Mouse (Mus musculus) hindbrain, embryonic 10.5 days (tissue): ENCODE data around the gene Tnnc1. TPM values are rescaled to one million over a fixed set of nuclear protein-coding genes. Genes with fewer than 3 reads are reported as not detected.

Experiments
- DNase-seq: peaks from one replicate; pipeline ENCODE4 v3.0.0-alpha.2; 2017; ENCODE audit warnings: low spot score
- H3K27ac ChIP-seq: fragments of 300-500 bp; sonication (generic); 2 replicates; pipeline ENCODE4 v1.5.1; 2016; ENCODE audit warnings: mild to moderate bottlenecking, moderate library complexity
- H3K27me3 ChIP-seq: fragments of 300-500 bp; sonication (generic); 2 replicates; pipeline ENCODE4 v1.6.1; 2016; ENCODE audit warnings: mild to moderate bottlenecking; ENCODE audit not compliant: poor library complexity, insufficient read depth, severe bottlenecking
- H3K36me3 ChIP-seq: fragments of 300-500 bp; sonication (generic); 2 replicates; pipeline ENCODE4 v1.6.1; 2016; ENCODE audit warnings: mild to moderate bottlenecking, moderate library complexity
- H3K4me1 ChIP-seq: fragments of 300-500 bp; sonication (generic); replicated peaks from 2 replicates; pipeline ENCODE4 v1.6.1; 2016; ENCODE audit warnings: mild to moderate bottlenecking
- H3K4me3 ChIP-seq: fragments of 300-500 bp; sonication (generic); 2 replicates; pipeline ENCODE4 v1.5.1; 2016; ENCODE audit warnings: mild to moderate bottlenecking, moderate library complexity
- H3K9me3 ChIP-seq: fragments of 300-500 bp; sonication (generic); 2 replicates; pipeline ENCODE4 v1.6.1; 2016; ENCODE audit warnings: mild to moderate bottlenecking, moderate library complexity
- WGBS: fragments of 180-500 bp; shearing (Covaris S2); methylation state at CpG from one replicate; pipeline ENCODE4 v1.1.7; 2016; 5-methylcytosine and 5-hydroxymethylcytosine counted together
- polyA plus RNA-seq: library from polyadenylated mRNA; unstranded; fragments of >200 nt; fragmentation: Nextera tagmentation; extraction: Ambion mirVana; gene quantifications from 2 replicates; pipeline ENCODE4 v1.2.1, GENCODE M21; 2016

Gene Tnnc1
- 1.5 and 4.3 TPM in 2 replicates for polyA plus RNA-seq

DNA sequence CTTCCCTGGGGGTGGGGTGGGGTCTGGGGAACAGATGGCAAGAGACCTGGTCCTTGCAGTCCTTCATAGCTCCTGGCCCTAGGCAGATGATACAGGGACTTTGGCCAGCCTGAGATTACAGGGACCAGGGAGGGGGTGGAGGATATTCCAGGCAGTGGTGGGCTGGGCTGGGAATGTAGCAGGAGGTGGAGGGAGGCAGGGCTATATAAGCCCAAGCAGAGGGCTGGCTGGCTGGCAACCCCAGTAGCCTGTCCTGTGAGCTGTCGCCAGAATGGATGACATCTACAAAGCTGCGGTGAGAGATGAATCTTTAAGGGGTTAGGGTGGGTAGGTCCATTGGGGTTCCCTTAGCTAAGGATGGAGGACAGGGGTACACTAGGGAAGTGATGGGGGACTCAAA lies at the start of gene Tnnc1:
TSS of gene Tnnc1 (plus strand) at position 229 of the 400 bp plus-strand sequence.
- H3K9me3 ChIP-seq = no peaks in the 10 kb centered on the region
- H3K27me3 ChIP-seq = peaks cover 5% of the 10 kb centered on the region; the same call in 1 of the 2 replicates
- peaks cover 31% of the 10 kb centered on the region for H3K4me1 ChIP-seq
- no peak for DNase-seq
- peak within 1 kb of the TSS; percentile 89 for H3K4me3 ChIP-seq
- H3K27ac ChIP-seq = peak within 1 kb of the TSS; percentile 98
- peaks cover 23% of the 10 kb centered on the region for H3K36me3 ChIP-seq
- 84% methylated on average over 2 of the region's 2 CpGs for WGBS

DNA sequence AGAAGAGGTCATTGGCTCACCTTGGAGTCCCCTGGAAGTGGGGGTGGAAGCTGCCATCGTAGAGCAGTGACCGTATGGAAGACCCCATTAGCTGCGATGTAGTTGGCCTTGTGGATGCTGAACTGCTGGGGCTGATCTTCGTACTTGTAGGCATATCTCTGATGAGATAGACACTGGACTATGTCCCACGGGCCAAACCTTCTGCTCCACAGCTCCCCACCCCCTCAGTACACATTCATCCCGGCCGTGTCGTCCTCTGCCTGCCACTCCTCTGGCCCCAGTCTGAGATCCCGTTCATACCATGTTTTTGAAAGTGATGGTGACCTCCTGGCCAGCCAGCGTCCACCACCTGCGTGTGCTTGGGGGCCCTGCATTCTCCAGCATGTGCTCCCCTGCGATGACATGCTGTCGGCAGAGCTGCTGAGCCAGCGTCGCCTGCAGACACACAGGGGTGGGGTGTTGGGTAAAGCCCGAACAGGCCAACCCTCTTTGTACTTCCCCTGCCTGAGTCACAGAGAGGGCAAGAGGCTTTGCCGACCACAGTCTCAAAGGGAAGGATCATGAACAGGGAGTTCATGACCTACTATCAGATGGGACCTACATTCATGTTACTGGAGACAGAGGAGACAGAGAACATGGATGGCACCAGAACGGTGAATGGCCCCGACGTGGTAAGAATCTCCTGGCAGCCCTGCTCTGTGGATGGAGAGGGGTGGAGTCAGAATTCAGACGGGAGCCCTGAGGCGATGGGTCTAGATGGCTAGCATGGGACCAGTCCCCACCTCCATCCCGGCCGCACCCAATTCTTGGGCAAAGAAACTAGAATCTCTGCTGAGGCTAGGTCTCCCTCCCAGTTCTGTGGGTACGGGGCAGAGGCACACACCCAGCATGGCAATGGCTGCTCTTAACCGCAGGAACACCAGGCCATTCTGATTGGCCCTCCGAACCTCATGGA lies 47.6 kb upstream of the Tnnc1 start:
- no peaks in the 10 kb centered on the region for H3K27me3 ChIP-seq
- H3K9me3 ChIP-seq = no peaks in the 10 kb centered on the region
- no peak overlapping the region for H3K4me3 ChIP-seq
- no peaks in the 10 kb centered on the region for H3K36me3 ChIP-seq
- DNase-seq = no peak
- 0 out of 2 replicates have a peak overlapping the region, but pooled peaks have one; percentile 3 for H3K27ac ChIP-seq
- H3K4me1 ChIP-seq = peaks cover 21% of the 10 kb centered on the region; the same call in 1 of the 2 replicates
- WGBS = 79% methylated on average over 27 of the region's 27 CpGs

DNA sequence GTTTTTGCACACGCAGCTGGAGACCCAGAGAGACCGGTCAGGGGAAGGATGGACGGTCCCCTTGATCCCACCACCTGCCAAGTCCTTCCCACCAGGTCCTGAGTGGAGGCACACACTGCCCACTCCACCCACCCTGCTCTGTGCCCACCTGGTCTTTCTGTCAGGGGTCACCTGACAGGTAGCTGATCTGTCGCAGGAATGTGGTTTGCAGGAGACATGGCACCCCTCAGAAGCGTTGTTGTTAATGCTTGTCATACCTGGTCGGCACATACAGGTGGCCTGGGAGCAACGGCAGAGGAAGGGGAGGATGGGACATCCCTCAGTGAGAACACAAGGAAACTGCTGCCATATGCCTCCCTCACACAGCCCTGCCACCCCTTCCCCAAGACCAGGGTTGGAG lies 46.9 kb upstream of the Tnnc1 start:
- H3K27ac ChIP-seq = no peak overlapping the region
- H3K36me3 ChIP-seq = no peaks in the 10 kb centered on the region
- H3K9me3 ChIP-seq = no peaks in the 10 kb centered on the region
- H3K4me1 ChIP-seq = peaks cover 27% of the 10 kb centered on the region
- H3K27me3 ChIP-seq = no peaks in the 10 kb centered on the region
- no peak overlapping the region for H3K4me3 ChIP-seq
- no peak for DNase-seq
- 90% methylated on average over 7 of the region's 7 CpGs for WGBS

DNA sequence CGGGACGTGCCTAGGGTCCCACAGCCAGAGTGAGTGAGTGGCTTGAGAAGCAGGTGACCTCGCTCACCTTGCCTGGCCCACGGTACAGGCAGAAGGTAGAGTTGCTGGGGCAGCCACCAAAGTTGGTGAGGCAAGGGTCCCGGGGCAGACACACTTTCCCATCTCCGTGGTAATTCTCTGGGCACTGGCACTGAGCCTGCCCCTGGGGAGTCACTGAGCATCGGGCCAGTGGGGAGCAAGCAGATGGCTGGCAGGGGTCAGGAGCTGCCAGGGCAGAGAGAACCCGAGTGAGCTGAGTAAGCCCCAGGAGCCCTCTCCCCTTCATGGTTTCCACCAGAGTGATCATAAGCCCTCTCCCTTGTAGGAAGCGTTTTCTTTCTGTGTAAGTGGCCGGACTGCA lies 46.5 kb upstream of the Tnnc1 start:
- Histone ChIP-seq H3K4me1 (peaks cover 32% of the 10 kb centered on the region), H3K27me3 (no peaks in the 10 kb centered on the region), H3K4me3 (no peak overlapping the region), H3K9me3 (no peaks in the 10 kb centered on the region), H3K27ac (no peak overlapping the region), H3K36me3 (no peaks in the 10 kb centered on the region)
- DNase-seq = no peak
- WGBS = 78% methylated on average over 10 of the region's 10 CpGs

DNA sequence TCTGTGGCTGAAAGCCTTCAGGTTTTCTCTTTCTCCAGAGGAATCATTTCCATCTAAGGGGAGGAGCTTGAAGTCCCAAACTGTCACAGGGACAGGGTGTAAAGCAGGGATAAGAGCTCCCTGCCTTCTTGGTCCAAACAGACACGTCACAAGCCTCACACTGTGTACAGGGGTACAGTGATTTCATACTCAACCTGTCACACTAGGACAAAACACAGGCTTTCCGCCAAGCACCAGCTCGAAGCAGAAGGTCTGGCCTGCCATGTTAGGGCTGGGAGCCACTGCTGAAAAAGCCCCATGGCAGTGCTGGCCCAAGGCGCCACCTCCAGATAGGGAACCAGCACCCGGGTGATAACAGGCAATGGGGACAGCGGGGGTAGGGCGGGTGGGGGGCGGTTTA lies 44.0 kb upstream of the Tnnc1 start:
- Histone ChIP-seq H3K36me3 (no peaks in the 10 kb centered on the region), H3K9me3 (no peaks in the 10 kb centered on the region), H3K27ac (no peak overlapping the region), H3K4me1 (peaks cover 31% of the 10 kb centered on the region), H3K27me3 (no peaks in the 10 kb centered on the region), H3K4me3 (no peak overlapping the region)
- DNase-seq = no peak
- 90% methylated on average over 8 of the region's 8 CpGs for WGBS

DNA sequence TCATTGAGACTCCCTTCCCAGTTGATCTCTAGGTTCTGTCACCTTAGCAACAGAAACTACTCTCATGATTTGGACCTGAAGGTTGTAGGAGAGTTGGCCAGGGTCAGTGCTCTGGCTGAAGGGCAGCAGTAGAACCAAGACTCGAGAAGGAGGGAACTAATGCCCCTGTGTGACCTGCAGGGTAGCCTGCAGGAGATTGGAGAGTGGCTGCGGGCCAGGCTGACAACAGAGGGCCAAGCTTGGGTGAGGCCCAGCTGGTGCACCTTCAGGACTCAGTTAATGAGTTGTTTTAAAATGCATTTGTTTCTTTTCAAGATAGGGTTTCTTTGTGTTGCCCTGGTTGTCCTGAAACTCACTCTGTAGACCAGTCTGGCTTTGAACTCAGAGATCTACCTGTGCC lies 43.1 kb upstream of the Tnnc1 start:
- no peaks in the 10 kb centered on the region for H3K9me3 ChIP-seq
- DNase-seq = no peak
- no peak overlapping the region for H3K4me3 ChIP-seq
- peaks cover 31% of the 10 kb centered on the region for H3K4me1 ChIP-seq
- no peaks in the 10 kb centered on the region for H3K27me3 ChIP-seq
- H3K27ac ChIP-seq = peak overlapping the region; percentile 29; the same call in 1 of the 2 replicates
- H3K36me3 ChIP-seq = peaks cover 4% of the 10 kb centered on the region
- WGBS = 77% methylated on average over 2 of the region's 2 CpGs

DNA sequence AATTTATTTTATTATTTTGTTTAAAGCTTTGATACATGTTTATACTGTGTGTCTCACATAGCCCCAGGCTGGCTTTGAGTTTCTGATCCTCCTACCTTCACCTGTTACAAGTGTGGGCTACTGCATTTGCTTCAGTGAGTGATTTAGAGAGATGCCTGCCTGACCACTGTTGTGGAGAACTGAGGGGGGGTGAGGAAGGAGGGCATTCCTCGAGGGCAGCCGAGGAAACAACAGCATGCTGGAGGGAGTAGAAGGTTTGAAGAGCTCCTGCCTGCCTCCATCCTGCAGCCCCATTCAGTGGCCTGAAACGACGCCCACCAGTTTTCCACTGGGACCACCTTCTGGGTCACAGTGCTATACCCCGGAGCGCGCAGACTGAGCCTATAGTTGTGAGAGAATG lies 42.7 kb upstream of the Tnnc1 start:
- 54% methylated on average over 7 of the region's 7 CpGs for WGBS
- H3K27ac ChIP-seq = peak overlapping the region; percentile 56; the same call in 1 of the 2 replicates
- peaks cover 29% of the 10 kb centered on the region for H3K4me1 ChIP-seq
- no peaks in the 10 kb centered on the region for H3K9me3 ChIP-seq
- H3K36me3 ChIP-seq = peaks cover 8% of the 10 kb centered on the region
- DNase-seq = no peak
- no peak overlapping the region for H3K4me3 ChIP-seq
- no peaks in the 10 kb centered on the region for H3K27me3 ChIP-seq

DNA sequence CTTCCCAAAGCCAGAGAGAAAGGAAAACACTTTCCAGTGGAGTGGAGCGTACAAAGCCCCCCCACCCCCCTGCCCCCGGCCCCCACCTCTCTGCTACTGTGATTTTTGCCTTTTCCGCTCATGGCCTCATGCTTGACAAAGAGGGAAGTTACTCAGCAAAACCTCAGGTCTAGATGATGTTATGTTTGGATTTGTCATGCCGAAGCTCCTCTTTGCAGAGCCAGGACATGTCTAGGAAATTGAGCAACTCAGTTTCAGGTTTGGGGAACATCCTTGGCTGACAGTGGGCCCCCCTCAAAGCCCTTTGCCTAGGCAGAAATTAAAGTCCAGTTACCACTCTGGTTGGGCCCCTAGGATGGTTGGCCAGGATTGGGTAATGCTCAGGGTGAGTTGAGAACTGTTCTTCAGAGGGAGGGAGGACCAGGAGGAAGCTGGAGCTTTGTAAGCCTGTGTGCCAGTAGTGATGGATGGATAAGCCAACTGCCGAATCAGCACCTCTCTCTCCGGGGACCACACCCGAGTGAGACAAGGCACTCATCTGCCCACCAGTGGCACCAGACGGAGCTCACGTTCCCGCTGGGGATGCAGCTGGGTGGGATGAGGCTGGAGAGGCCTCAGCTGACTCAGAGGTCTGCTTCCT lies 42.0 kb upstream of the Tnnc1 start:
- H3K4me1 ChIP-seq = peaks cover 28% of the 10 kb centered on the region
- no peak overlapping the region; the same call in 1 of the 2 replicates for H3K27ac ChIP-seq
- H3K4me3 ChIP-seq = peak overlapping the region; percentile 14; the same call in 1 of the 2 replicates
- H3K36me3 ChIP-seq = peaks cover 15% of the 10 kb centered on the region
- no peaks in the 10 kb centered on the region for H3K27me3 ChIP-seq
- WGBS = 69% methylated on average over 10 of the region's 10 CpGs
- H3K9me3 ChIP-seq = no peaks in the 10 kb centered on the region
- no peak for DNase-seq

DNA sequence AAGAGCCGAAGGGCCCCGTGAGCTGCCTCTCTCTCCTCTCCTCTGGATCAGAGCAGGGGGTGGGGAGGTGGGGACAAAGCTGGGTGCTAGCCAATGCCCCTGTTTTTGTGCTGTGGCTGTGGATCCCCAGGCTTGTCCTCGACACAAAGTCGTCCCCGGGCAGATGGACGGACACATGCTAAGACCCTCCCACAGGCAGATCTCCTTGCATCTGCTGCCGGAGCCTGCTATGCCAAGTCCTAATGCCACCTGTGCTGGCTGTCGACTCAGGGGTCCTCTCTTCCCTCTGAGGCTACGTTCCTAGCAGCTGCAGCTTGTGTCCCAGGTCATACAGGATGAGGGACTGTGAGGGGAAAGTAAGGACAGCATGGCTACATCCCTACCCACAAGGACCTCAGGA lies 41.3 kb upstream of the Tnnc1 start:
- Histone ChIP-seq H3K9me3 (no peaks in the 10 kb centered on the region), H3K4me3 (peak overlapping the region; percentile 20; the same call in 1 of the 2 replicates), H3K27ac (peak overlapping the region; percentile 1; the same call in 1 of the 2 replicates), H3K27me3 (no peaks in the 10 kb centered on the region), H3K4me1 (peaks cover 31% of the 10 kb centered on the region), H3K36me3 (peaks cover 22% of the 10 kb centered on the region)
- DNase-seq = no peak
- WGBS = 72% methylated on average over 9 of the region's 9 CpGs

DNA sequence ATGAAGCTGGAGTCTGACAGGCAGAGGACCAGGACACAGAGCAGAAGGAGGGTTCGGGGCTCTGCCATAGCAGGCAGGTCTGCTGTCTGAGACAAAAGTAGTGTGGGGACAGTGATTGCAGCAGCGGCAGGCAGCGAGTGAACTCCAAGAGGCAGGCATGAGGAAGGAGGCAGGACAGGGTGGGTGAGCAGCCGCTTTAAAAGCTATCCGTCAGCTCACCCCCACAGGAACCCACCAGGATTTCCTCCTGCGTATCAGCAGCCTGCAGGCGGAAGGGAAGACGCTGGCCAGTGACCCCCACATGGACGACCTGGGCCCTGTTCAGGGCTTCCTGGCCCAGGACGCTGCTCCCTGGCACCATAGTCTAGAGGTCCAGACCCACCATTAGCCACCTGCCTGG lies 39.7 kb upstream of the Tnnc1 start, which contains the start of gene Stab1:
TSS of gene Stab1 (minus strand) at position 217 of the 400 bp plus-strand sequence.
- WGBS = 55% methylated on average over 10 of the region's 10 CpGs
- Histone ChIP-seq H3K4me1 (peaks cover 27% of the 10 kb centered on the region), H3K27me3 (no peaks in the 10 kb centered on the region), H3K4me3 (peak within 1 kb of the TSS; percentile 20), H3K36me3 (peaks cover 38% of the 10 kb centered on the region), H3K9me3 (no peaks in the 10 kb centered on the region), H3K27ac (peak within 1 kb of the TSS; percentile 1; the same call in 1 of the 2 replicates)
- DNase-seq = no peak

DNA sequence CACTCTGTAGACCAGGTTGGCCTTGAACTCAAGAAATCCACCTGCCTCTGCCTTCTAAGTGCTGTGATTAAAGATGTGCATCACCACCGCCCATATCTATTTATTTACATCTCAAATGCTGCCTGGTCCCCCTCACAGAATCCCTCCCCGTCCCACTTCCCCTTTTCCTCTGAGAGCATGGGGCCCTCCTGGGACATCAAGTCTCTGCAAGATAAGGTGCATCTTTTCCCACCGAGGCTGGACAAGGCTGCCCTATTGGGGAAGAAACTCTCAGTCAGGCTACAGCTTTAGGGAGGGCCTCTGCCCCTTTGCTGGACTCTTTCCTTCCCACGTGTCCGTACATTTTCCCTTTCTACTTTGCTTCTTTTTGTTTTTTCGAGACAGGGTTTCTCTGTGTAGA lies 38.6 kb upstream of the Tnnc1 start:
- Histone ChIP-seq H3K27me3 (no peaks in the 10 kb centered on the region), H3K27ac (no peak overlapping the region), H3K4me1 (peaks cover 27% of the 10 kb centered on the region), H3K36me3 (peaks cover 49% of the 10 kb centered on the region), H3K9me3 (no peaks in the 10 kb centered on the region), H3K4me3 (no peak overlapping the region)
- WGBS = 85% methylated on average over 6 of the region's 6 CpGs
- DNase-seq = no peak

DNA sequence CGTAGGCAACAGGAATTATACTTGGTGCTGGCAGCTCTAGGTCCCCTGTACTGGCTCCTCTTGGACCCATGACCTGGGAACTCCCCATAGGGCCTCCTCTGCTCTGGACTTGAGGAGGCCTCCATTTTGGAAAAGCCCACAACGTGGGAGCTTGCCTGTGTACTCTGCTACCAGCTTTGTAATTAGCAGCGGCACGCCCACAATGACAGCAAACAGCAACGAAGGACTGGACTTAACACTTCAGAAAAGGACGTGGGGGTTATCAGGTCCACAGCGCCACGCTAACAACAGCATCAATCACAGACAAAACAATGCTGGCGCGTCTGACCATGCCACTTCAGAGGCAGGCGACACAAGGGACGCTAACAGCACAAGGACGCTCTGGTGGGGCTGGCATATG lies 37.1 kb upstream of the Tnnc1 start:
- Histone ChIP-seq H3K36me3 (peaks cover 63% of the 10 kb centered on the region), H3K4me3 (no peak overlapping the region), H3K27me3 (no peaks in the 10 kb centered on the region), H3K9me3 (no peaks in the 10 kb centered on the region), H3K27ac (no peak overlapping the region; the same call in 1 of the 2 replicates), H3K4me1 (peaks cover 18% of the 10 kb centered on the region)
- 91% methylated on average over 13 of the region's 13 CpGs for WGBS
- DNase-seq = no peak

DNA sequence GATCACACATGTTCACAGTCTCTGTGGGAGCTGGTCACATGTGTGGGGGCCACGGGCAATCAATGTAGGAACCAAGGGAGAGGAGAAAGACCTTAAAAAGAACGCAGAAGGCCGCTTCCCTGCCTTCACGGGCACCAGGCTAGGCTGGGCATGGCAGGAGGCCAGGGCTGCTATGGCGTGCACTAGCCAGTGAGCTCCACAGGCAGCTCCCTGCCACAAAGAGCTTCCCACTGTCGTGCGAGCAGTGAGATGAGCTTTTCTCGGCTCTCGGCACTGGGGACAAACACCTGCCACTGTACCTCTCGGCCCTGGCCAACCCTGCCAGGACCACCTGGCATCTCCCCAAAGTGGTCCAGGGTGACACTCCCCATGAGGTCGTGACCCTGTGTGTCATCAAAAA lies 36.7 kb upstream of the Tnnc1 start:
- Histone ChIP-seq H3K27me3 (no peaks in the 10 kb centered on the region), H3K4me1 (peaks cover 13% of the 10 kb centered on the region), H3K36me3 (peaks cover 68% of the 10 kb centered on the region), H3K9me3 (no peaks in the 10 kb centered on the region), H3K4me3 (no peak overlapping the region), H3K27ac (no peak overlapping the region; the same call in 1 of the 2 replicates)
- no peak for DNase-seq
- 92% methylated on average over 11 of the region's 11 CpGs for WGBS
